Mouse (Mus musculus) heart, embryonic 11.5 days (tissue): ENCODE results near the gene Tmem198. TPM values are rescaled to one million over a fixed set of nuclear protein-coding genes. Genes with fewer than 3 reads are reported as not detected.

Experiments used
- ATAC-seq: fragments of 200-750 bp; cut with Nextera tagmentation; replicated peaks from 2 replicates; pipeline ENCODE4 v1.8.0; 2017; ENCODE audit warnings: moderate library complexity; ENCODE audit not compliant: insufficient number of reproducible peaks, low FRiP score, low TSS enrichment
- H3K27ac ChIP-seq: fragments of 300-500 bp; sonication (generic); 2 replicates; pipeline ENCODE4 v1.5.1; 2014; ENCODE audit warnings: mild to moderate bottlenecking, low read depth, low read length
- H3K27me3 ChIP-seq: fragments of 300-500 bp; sonication (generic); 2 replicates; pipeline ENCODE4 v1.6.1; 2014; ENCODE audit warnings: mild to moderate bottlenecking, low read length, mixed read lengths; ENCODE audit not compliant: control insufficient read depth, insufficient read depth
- H3K36me3 ChIP-seq: fragments of 300-500 bp; sonication (generic); 2 replicates; pipeline ENCODE4 v1.6.1; 2014; ENCODE audit warnings: mild to moderate bottlenecking, low read length, moderate library complexity, mixed read lengths; ENCODE audit not compliant: control insufficient read depth, insufficient read depth
- H3K4me1 ChIP-seq: fragments of 300-500 bp; sonication (generic); 2 replicates; pipeline ENCODE4 v1.6.1; 2014; ENCODE audit warnings: low read length; ENCODE audit not compliant: control insufficient read depth, insufficient read depth
- H3K4me2 ChIP-seq: fragments of 300-500 bp; sonication (generic); 2 replicates; pipeline ENCODE4 v1.6.1; 2014; ENCODE audit warnings: mild to moderate bottlenecking, moderate library complexity
- H3K4me3 ChIP-seq: fragments of 300-500 bp; sonication (generic); 2 replicates; pipeline ENCODE4 v1.5.1; 2014; ENCODE audit warnings: low read depth, low read length
- H3K9ac ChIP-seq: fragments of 300-500 bp; sonication (generic); 2 replicates; pipeline ENCODE4 v1.6.1; 2014; ENCODE audit warnings: mild to moderate bottlenecking, low read depth, low read length, moderate library complexity
- H3K9me3 ChIP-seq: fragments of 300-500 bp; sonication (generic); replicated peaks from 2 replicates; pipeline ENCODE4 v1.6.1; 2016; ENCODE audit warnings: low read length; ENCODE audit not compliant: control insufficient read depth
- WGBS: fragments of 180-500 bp; shearing (Covaris S2); extraction: QIAGEN DNeasy Blood & Tissue Kit; methylation state at CpG from one replicate; pipeline ENCODE4 v1.1.7; 2014; ENCODE audit not compliant: insufficient replicate concordance; 5-methylcytosine and 5-hydroxymethylcytosine counted together
- polyA plus RNA-seq: library from polyadenylated mRNA; unstranded; fragments of >200 nt; fragmentation: Nextera tagmentation; extraction: Ambion mirVana; gene quantifications from 2 replicates; pipeline ENCODE4 v1.2.1, GENCODE M21; 2014

Tmem198 gene
- polyA plus RNA-seq, 1 experiment from 2014 or later, result 0.14 TPM

DNA sequence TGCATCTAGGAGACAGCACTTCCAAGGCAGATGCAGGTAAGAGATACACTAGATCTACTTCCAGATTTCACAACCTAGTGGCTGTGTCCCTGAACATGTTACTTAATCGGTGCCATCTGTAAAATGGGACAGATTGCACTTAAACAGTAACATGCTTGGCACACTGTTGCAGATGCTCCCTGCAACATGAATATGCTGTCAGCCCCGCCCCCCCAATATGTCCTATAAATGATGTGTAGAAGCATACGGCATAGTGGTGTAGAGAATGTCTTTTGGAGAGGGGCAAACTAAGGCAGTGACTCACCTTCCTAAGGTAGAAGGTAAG lies 1.4 kb upstream of the Tmem198 start:
- Histone ChIP-seq H3K27me3 (peaks cover 39% of the 10 kb centered on the region), H3K4me2 (peak overlapping the region; percentile 83), H3K9me3 (no peaks in the 10 kb centered on the region), H3K27ac (no peak overlapping the region), H3K4me1 (peaks cover 27% of the 10 kb centered on the region), H3K4me3 (peak overlapping the region; percentile 90), H3K9ac (peak overlapping the region; percentile 22; the same call in 1 of the 2 replicates), H3K36me3 (peaks cover 22% of the 10 kb centered on the region)
- WGBS, result 40% methylated on average over 3 of the region's 3 CpGs
- no peak for ATAC-seq

- peak; percentile 20; the same call in 1 of the 2 replicates for ATAC-seq
- peak overlapping the region; percentile 90 for H3K4me3 ChIP-seq
- WGBS, result under 1% methylated on average over 20 of the region's 25 CpGs
- H3K27me3 ChIP-seq, result peaks cover 43% of the 10 kb centered on the region
- peaks cover 22% of the 10 kb centered on the region for H3K36me3 ChIP-seq
- H3K4me1 ChIP-seq, result peaks cover 27% of the 10 kb centered on the region
- H3K9me3 ChIP-seq, result no peaks in the 10 kb centered on the region
- peak overlapping the region; percentile 82 for H3K27ac ChIP-seq
- H3K4me2 ChIP-seq, result peak overlapping the region; percentile 83
- peak overlapping the region; percentile 77 for H3K9ac ChIP-seq
Observed at GRCm38 (mm10) chr1:75478497-75478896, 835 bp upstream of the Tmem198 start.

- Histone ChIP-seq H3K9me3 (no peaks in the 10 kb centered on the region), H3K4me3 (peak overlapping the region; percentile 90), H3K27me3 (peaks cover 54% of the 10 kb centered on the region), H3K4me2 (peak overlapping the region; percentile 83), H3K27ac (no peak overlapping the region), H3K36me3 (peaks cover 21% of the 10 kb centered on the region), H3K4me1 (peaks cover 27% of the 10 kb centered on the region), H3K9ac (no peak overlapping the region)
- WGBS, result 1% methylated on average over 21 of the region's 24 CpGs
- ATAC-seq, result no peak
Observed at GRCm38 (mm10) chr1:75479635-75479989, 280 bp downstream of the Tmem198 start.

GRCm38 (mm10) chr1:75480036-75480435 lies 704 bp downstream of the Tmem198 start:
- Histone ChIP-seq H3K4me2 (peak overlapping the region; percentile 83), H3K9me3 (no peaks in the 10 kb centered on the region), H3K27me3 (peaks cover 55% of the 10 kb centered on the region), H3K36me3 (peaks cover 17% of the 10 kb centered on the region), H3K4me3 (no peak overlapping the region; the same call in 1 of the 2 replicates), H3K27ac (no peak overlapping the region), H3K9ac (no peak overlapping the region), H3K4me1 (peaks cover 27% of the 10 kb centered on the region)
- no peak for ATAC-seq
- 19% methylated on average over 13 of the region's 13 CpGs for WGBS

DNA sequence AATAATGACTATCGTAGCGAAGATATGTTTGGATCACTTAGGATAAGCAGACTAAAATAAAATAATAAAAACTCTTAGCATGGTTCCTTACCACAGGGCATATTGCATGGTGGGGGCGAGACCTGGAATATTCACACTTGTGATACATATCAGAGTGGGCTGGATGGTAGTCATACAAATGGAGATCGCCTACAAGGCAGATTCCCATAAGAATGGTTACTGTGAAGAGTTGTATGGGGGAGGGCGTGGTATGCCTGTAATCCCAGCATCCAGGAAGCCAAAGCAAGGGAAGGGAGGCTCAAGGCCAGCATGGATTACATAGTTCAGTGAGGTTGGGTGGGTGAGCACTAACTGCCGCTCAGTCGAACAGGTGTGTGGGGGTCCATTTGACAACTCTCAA lies 1.4 kb downstream of the Tmem198 start:
- no peak overlapping the region for H3K4me2 ChIP-seq
- peaks cover 56% of the 10 kb centered on the region for H3K27me3 ChIP-seq
- no peak overlapping the region for H3K9ac ChIP-seq
- no peaks in the 10 kb centered on the region for H3K9me3 ChIP-seq
- H3K4me1 ChIP-seq, result peaks cover 27% of the 10 kb centered on the region
- peaks cover 10% of the 10 kb centered on the region for H3K36me3 ChIP-seq
- no peak for ATAC-seq
- WGBS, result 77% methylated on average over 7 of the region's 7 CpGs
- H3K4me3 ChIP-seq, result no peak overlapping the region
- H3K27ac ChIP-seq, result no peak overlapping the region

GRCm38 (mm10) chr1:75486561-75486960 lies 7.2 kb downstream of the Tmem198 start:
- Histone ChIP-seq H3K27me3 (peaks cover 66% of the 10 kb centered on the region), H3K4me2 (peak overlapping the region; percentile 69; the same call in 1 of the 2 replicates), H3K27ac (no peak overlapping the region), H3K4me1 (peaks cover 14% of the 10 kb centered on the region), H3K9ac (no peak overlapping the region; the same call in 1 of the 2 replicates), H3K4me3 (no peak overlapping the region), H3K36me3 (peaks cover 18% of the 10 kb centered on the region; the same call in 1 of the 2 replicates), H3K9me3 (no peaks in the 10 kb centered on the region)
- ATAC-seq, result no peak
- WGBS, result 14% methylated on average over 24 of the region's 24 CpGs

DNA sequence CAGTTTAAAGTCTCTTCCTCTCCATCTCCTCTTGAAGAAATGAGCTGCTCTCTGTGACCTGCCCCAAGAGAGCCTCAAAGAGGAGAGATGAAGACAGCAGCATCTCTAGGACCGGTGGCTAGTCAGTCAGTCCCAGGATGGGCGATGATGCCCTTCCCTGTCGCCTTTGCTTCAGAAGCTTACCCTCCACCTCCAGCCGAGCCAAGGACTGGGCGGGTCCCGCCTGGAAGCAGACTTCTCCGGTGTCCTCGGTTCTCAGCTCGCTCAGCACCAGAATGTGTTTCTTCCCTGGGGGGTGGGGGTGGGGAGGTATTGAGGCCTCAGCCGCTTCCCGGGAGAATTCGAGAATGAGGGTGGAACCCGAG lies 7.7 kb downstream of the Tmem198 start:
- WGBS, result 8% methylated on average over 13 of the region's 13 CpGs
- Histone ChIP-seq H3K4me2 (peak overlapping the region; percentile 69), H3K9ac (no peak overlapping the region; the same call in 1 of the 2 replicates), H3K9me3 (no peaks in the 10 kb centered on the region), H3K4me3 (peak overlapping the region; percentile 52), H3K27ac (no peak overlapping the region), H3K4me1 (peaks cover 14% of the 10 kb centered on the region), H3K27me3 (peaks cover 62% of the 10 kb centered on the region), H3K36me3 (peaks cover 22% of the 10 kb centered on the region; the same call in 1 of the 2 replicates)
- no peak for ATAC-seq

- 0 out of 2 replicates have a peak overlapping the region, but pooled peaks have one; percentile 22 for H3K9ac ChIP-seq
- H3K27me3 ChIP-seq, result peaks cover 56% of the 10 kb centered on the region
- H3K36me3 ChIP-seq, result peaks cover 28% of the 10 kb centered on the region
- 2% methylated on average over 62 of the region's 62 CpGs for WGBS
- peaks cover 14% of the 10 kb centered on the region for H3K4me1 ChIP-seq
- peak; percentile 36 for ATAC-seq
- peak overlapping the region; percentile 69 for H3K4me2 ChIP-seq
- H3K27ac ChIP-seq, result no peak overlapping the region
- peak overlapping the region; percentile 52 for H3K4me3 ChIP-seq
- no peaks in the 10 kb centered on the region for H3K9me3 ChIP-seq
Observed at GRCm38 (mm10) chr1:75487405-75488161, 8.3 kb downstream of the Tmem198 start.
